Mouse (Mus musculus) central nervous system, embryonic 11.5 days (tissue): ENCODE results near the gene Pfkfb4. TPM values are rescaled to one million over a fixed set of nuclear protein-coding genes. Genes with fewer than 3 reads are reported as not detected.

Experiments used
- polyA plus RNA-seq: library from polyadenylated mRNA; depleted of rRNA; stranded (reverse); fragments of >200 nt; gene quantifications from 2 replicates; pipeline ENCODE4 v1.2.3, GENCODE M21; 2012; rRNA removed

Pfkfb4 gene
- 10.4 and 12.5 TPM in 2 replicates for polyA plus RNA-seq

GRCm38 (mm10) chr9:108991428-108992084, at the start of gene Pfkfb4:
Gene Pfkfb4, plus strand, starts transcription at chr9:108991778.

GRCm38 (mm10) chr9:108953081-108953636, 38.4 kb upstream of the Pfkfb4 start, which contains the start of gene Col7a1:
Gene Col7a1, plus strand, starts transcription at chr9:108953586.

GRCm38 (mm10) chr9:108985710-108986109, 5.9 kb upstream of the Pfkfb4 start, which contains the start of gene Ucn2:
Gene Ucn2, plus strand, starts transcription at chr9:108986010.

GRCm38 (mm10) chr9:109038086-109038895, 46.7 kb downstream of the Pfkfb4 start, which contains the start of gene Shisa5:
Gene Shisa5, plus strand, starts transcription at chr9:109038565.

GRCm38 (mm10) chr9:109059136-109059903, 67.7 kb downstream of the Pfkfb4 start, which contains the start of gene Trex1:
Gene Trex1, minus strand, starts transcription at chr9:109059734.

GRCm38 (mm10) chr9:109073661-109074573, 82.3 kb downstream of the Pfkfb4 start, which contains the start of gene Atrip:
Gene Atrip, minus strand, starts transcription at chr9:109074124.

Other genes starting within 250 kb of the Pfkfb4 start
- 203 and 241 TPM in 2 replicates for gene Ip6k2, start 208.0 kb upstream of the Pfkfb4 start, polyA plus RNA-seq
- 18.4 and 23.6 TPM in 2 replicates for gene Nckipsd, start 183.4 kb upstream of the Pfkfb4 start, polyA plus RNA-seq
- gene Celsr3, start 165.5 kb upstream of the Pfkfb4 start, polyA plus RNA-seq, result 30.2 and 66.8 TPM in 2 replicates
- 13.8 and 17.9 TPM in 2 replicates for gene Slc26a6, start 138.5 kb upstream of the Pfkfb4 start, polyA plus RNA-seq
- gene Tmem89, start 77.2 kb upstream of the Pfkfb4 start, polyA plus RNA-seq, result 0.12 and 0.43 TPM in 2 replicates
- 259 and 284 TPM in 2 replicates for gene Uqcrc1, start 55.1 kb upstream of the Pfkfb4 start, polyA plus RNA-seq
- gene Col7a1, start 38.2 kb upstream of the Pfkfb4 start, polyA plus RNA-seq, result 7.7 and 9.3 TPM in 2 replicates
- 0.34 and 0.67 TPM in 2 replicates for gene Ucn2, start 5.8 kb upstream of the Pfkfb4 start, polyA plus RNA-seq
- gene Shisa5, start 46.8 kb downstream of the Pfkfb4 start, polyA plus RNA-seq, result 18.3 and 47.5 TPM in 2 replicates
- 11.2 and 27.6 TPM in 2 replicates for gene Trex1, start 68.0 kb downstream of the Pfkfb4 start, polyA plus RNA-seq
- 36.0 and 41.0 TPM in 2 replicates for gene Atrip, start 82.3 kb downstream of the Pfkfb4 start, polyA plus RNA-seq
- gene Ccdc51, start 90.7 kb downstream of the Pfkfb4 start, polyA plus RNA-seq, result 9.6 and 15.0 TPM in 2 replicates
- 235 and 241 TPM in 2 replicates for gene Tma7, start 90.8 kb downstream of the Pfkfb4 start, polyA plus RNA-seq
- gene Plxnb1, start 103.6 kb downstream of the Pfkfb4 start, polyA plus RNA-seq, result 61.2 and 70.5 TPM in 2 replicates
- not detected in 2 replicates for gene Fbxw21, start 170.3 kb downstream of the Pfkfb4 start, polyA plus RNA-seq
- not detected in 2 replicates for gene Fbxw13, start 204.2 kb downstream of the Pfkfb4 start, polyA plus RNA-seq
- not detected in 2 replicates for gene Fbxw20, start 243.0 kb downstream of the Pfkfb4 start, polyA plus RNA-seq